In the genomic region with DNA sequence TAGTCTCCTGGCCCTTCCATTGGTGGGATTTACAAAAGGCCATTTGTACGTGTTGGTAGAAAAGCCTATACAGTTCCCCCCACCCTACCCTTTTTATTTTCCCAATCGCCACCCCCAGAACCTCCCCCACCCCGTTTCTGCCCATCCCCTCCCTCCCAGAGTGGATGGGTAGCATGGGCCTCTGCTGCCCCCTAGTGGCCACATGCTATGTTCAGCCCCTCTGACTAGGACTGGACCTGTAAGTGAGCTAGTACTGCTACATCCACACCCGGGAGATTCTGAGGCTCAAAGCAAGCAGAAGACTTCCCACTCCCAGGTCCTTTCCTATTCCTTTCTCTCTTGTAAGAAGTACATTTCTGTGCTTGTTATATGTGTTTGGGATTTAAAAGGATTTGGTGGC, we compare ENCODE assay signal across 8 mouse cellular contexts. TPM values are rescaled to one million over a fixed set of nuclear protein-coding genes. Genes with fewer than 3 reads are reported as not detected.
A peak's percentile ranks its signal among the peaks of the same experiment; 100 is the strongest.
DNase-seq lines count a peak whose midpoint lies in the region; ATAC-seq and TF ChIP-seq lines count a peak whose summit lies in the region.

No protein-coding gene starts in this region.

- peak; percentile 53 for DNase-seq in ovary, postnatal 10 days (ENCODE audit: low spot score)
- no peak for DNase-seq in ovary, adult 18-20 months (ENCODE audit: low spot score)
- peak; percentile 86 for DNase-seq in cerebellum, adult 9-10 months
- DNase-seq in frontal cortex, postnatal 25 days (ENCODE audit: low spot score in 2 of 2) = peak; percentile 67 to 72
- peak; percentile 70 for DNase-seq in kidney, adult 2 months
- DNase-seq in liver, embryonic 13.5 days = peak; percentile 32
- DNase-seq in ovary, postnatal 36 days (ENCODE audit: low spot score) = peak; percentile 69
- peak; percentile 62 to 64 for DNase-seq in thymus, postnatal 36 days

- H3K9me3 ChIP-seq in liver, embryonic 13.5 days (replicated peaks) = no peaks in the 10 kb centered on the region

- no peak overlapping the region for H3K9ac ChIP-seq in liver, embryonic 13.5 days

- no peak for TF ChIP-seq POLR2A in kidney, adult 2 months (IDR thresholded peaks at IDR 0.05; ENCODE audit: low read depth, low read length)

- H3K4me1 ChIP-seq in kidney, adult 2 months (ENCODE audit: control insufficient read depth, insufficient read depth, low read length) = no peaks in the 10 kb centered on the region
- no peaks in the 10 kb centered on the region for H3K4me1 ChIP-seq in liver, embryonic 13.5 days (replicated peaks)

- H3K4me3 ChIP-seq in kidney, adult 2 months (ENCODE audit: insufficient read depth, low read depth, low read length) = no peak overlapping the region
- H3K4me3 ChIP-seq in liver, embryonic 13.5 days (replicated peaks) = no peak overlapping the region

- 5% methylated on average over 4 of the region's 4 CpGs for WGBS in kidney, adult 2 months
- 1% methylated on average over 4 of the region's 4 CpGs for WGBS in liver, embryonic 13.5 days (ENCODE audit: insufficient replicate concordance)

- no peak overlapping the region for H3K4me2 ChIP-seq in liver, embryonic 13.5 days

- H3K27me3 ChIP-seq in kidney, adult 2 months (replicated peaks; ENCODE audit: control insufficient read depth, insufficient read depth, low read length) = peaks cover 4% of the 10 kb centered on the region
- H3K27me3 ChIP-seq in liver, embryonic 13.5 days = peaks cover 93% of the 10 kb centered on the region

- ATAC-seq in liver, embryonic 13.5 days (ENCODE audit: low read depth) = no peak

- TF ChIP-seq CTCF in kidney, adult 2 months (conservative IDR thresholded peaks at IDR 0.05; ENCODE audit: insufficient read depth, insufficient read length, low read depth, low read length) = peak; percentile 92

- H3K27ac ChIP-seq in kidney, adult 2 months (ENCODE audit: insufficient read depth, low read depth, low read length) = no peak overlapping the region
- H3K27ac ChIP-seq in liver, embryonic 13.5 days = no peak overlapping the region

- H3K36me3 ChIP-seq in kidney, adult 2 months (ENCODE audit: control insufficient read depth, insufficient read depth, low read length) = no peaks in the 10 kb centered on the region
- no peaks in the 10 kb centered on the region for H3K36me3 ChIP-seq in liver, embryonic 13.5 days

RNA-seq across cellular contexts. Expression of gene Hspb1, which starts 32.6 kb away (rescaled TPM):
- polyA plus RNA-seq in kidney, adult 2 months (2012; rRNA removed) = 77.2 and 77.8 TPM in 2 replicates
- 6.4 and 7.3 TPM in 2 replicates for polyA plus RNA-seq in liver, embryonic 13.5 days (2015; fragmentation: Nextera tagmentation; extraction: Ambion mirVana)

RNA-seq across cellular contexts. Expression of gene Srrm3, which starts 48.5 kb away (rescaled TPM):
- polyA plus RNA-seq in kidney, adult 2 months (2012; rRNA removed) = 0.03 and 0.16 TPM in 2 replicates
- polyA plus RNA-seq in liver, embryonic 13.5 days (2015; fragmentation: Nextera tagmentation; extraction: Ambion mirVana) = 0.07 TPM in 1 of 2 replicates, not detected in the other
